Mouse (Mus musculus): ENCODE measurements around the gene Kalrn.

Kalrn gene

GRCm38 (mm10) chr16:34017241-34017640 lies 556.1 kb downstream of the Kalrn start:
- in situ Hi-C loops (cut with MboI; ENCODE audit: low pct_unique_long_range_greater_than_20kb in 1 of 2, low sequenced_read_pairs in 2 of 2, unreplicated experiment in 1 of 2), result no loop called here

GRCm38 (mm10) chr16:34011991-34012845 lies 561.1 kb downstream of the Kalrn start:
- in situ Hi-C loops (cut with MboI; ENCODE audit: low pct_unique_long_range_greater_than_20kb in 1 of 2, low sequenced_read_pairs in 2 of 2, unreplicated experiment in 1 of 2), result no loop called here

GRCm38 (mm10) chr16:34009567-34009966 lies 563.8 kb downstream of the Kalrn start:
- in situ Hi-C loops (cut with MboI; ENCODE audit: low pct_unique_long_range_greater_than_20kb in 1 of 2, low sequenced_read_pairs in 2 of 2, unreplicated experiment in 1 of 2), result no loop called here

- in situ Hi-C loops (cut with MboI; ENCODE audit: low pct_unique_long_range_greater_than_20kb in 1 of 2, low sequenced_read_pairs in 2 of 2, unreplicated experiment in 1 of 2), result no loop called here
Measured at GRCm38 (mm10) chr16:34005986-34006385, 567.3 kb downstream of the Kalrn start.

- in situ Hi-C loops (cut with MboI; ENCODE audit: low pct_unique_long_range_greater_than_20kb in 1 of 2, low sequenced_read_pairs in 2 of 2, unreplicated experiment in 1 of 2), result no loop called here
Measured at GRCm38 (mm10) chr16:34004128-34004578, 569.2 kb downstream of the Kalrn start.

- in situ Hi-C loops (cut with MboI; ENCODE audit: low pct_unique_long_range_greater_than_20kb in 1 of 2, low sequenced_read_pairs in 2 of 2, unreplicated experiment in 1 of 2), result no loop called here
Measured at GRCm38 (mm10) chr16:34003566-34004127, 569.7 kb downstream of the Kalrn start.

- in situ Hi-C loops (cut with MboI; ENCODE audit: low pct_unique_long_range_greater_than_20kb in 1 of 2, low sequenced_read_pairs in 2 of 2, unreplicated experiment in 1 of 2), result no loop called here
Measured at GRCm38 (mm10) chr16:34000715-34001114, 572.6 kb downstream of the Kalrn start.

- in situ Hi-C loops (cut with MboI; ENCODE audit: low pct_unique_long_range_greater_than_20kb in 1 of 2, low sequenced_read_pairs in 2 of 2, unreplicated experiment in 1 of 2), result loop anchor here (10.0 kb wide), 2 partner anchors 105 to 175 kb away; partner anchors contain the start of gene Itgb5 (in 1 of the 2)
Measured at GRCm38 (mm10) chr16:33999388-33999787, 573.9 kb downstream of the Kalrn start.

- in situ Hi-C loops (cut with MboI; ENCODE audit: low pct_unique_long_range_greater_than_20kb in 1 of 2, low sequenced_read_pairs in 2 of 2, unreplicated experiment in 1 of 2), result loop anchor here (10.0 kb wide), 2 partner anchors 107 to 173 kb away; partner anchors contain the start of gene Itgb5 (in 1 of the 2)
Measured at GRCm38 (mm10) chr16:33998011-33998410, 575.3 kb downstream of the Kalrn start.

GRCm38 (mm10) chr16:33996030-33996429 lies 577.3 kb downstream of the Kalrn start:
- in situ Hi-C loops (cut with MboI; ENCODE audit: low pct_unique_long_range_greater_than_20kb in 1 of 2, low sequenced_read_pairs in 2 of 2, unreplicated experiment in 1 of 2), result loop anchor here (10.0 kb wide), 2 partner anchors 109 to 171 kb away; partner anchors contain the start of gene Itgb5 (in 1 of the 2)

GRCm38 (mm10) chr16:33995496-33995895 lies 577.8 kb downstream of the Kalrn start:
- in situ Hi-C loops (cut with MboI; ENCODE audit: low pct_unique_long_range_greater_than_20kb in 1 of 2, low sequenced_read_pairs in 2 of 2, unreplicated experiment in 1 of 2), result loop anchor here (10.0 kb wide), 2 partner anchors 109 to 171 kb away; partner anchors contain the start of gene Itgb5 (in 1 of the 2)

- in situ Hi-C loops (cut with MboI; ENCODE audit: low pct_unique_long_range_greater_than_20kb in 1 of 2, low sequenced_read_pairs in 2 of 2, unreplicated experiment in 1 of 2), result loop anchor here (5.0 to 10.0 kb wide), 3 partner anchors 110 to 170 kb away; partner anchors contain the start of gene Itgb5 (in 1 of the 2)
Measured at GRCm38 (mm10) chr16:33994321-33994720, 579.0 kb downstream of the Kalrn start.

GRCm38 (mm10) chr16:33990712-33991111 lies 582.6 kb downstream of the Kalrn start:
- in situ Hi-C loops (cut with MboI; ENCODE audit: low pct_unique_long_range_greater_than_20kb in 1 of 2, low sequenced_read_pairs in 2 of 2, unreplicated experiment in 1 of 2), result loop anchor here (5.0 to 10.0 kb wide), 3 partner anchors 114 to 166 kb away; partner anchors contain the start of gene Itgb5 (in 1 of the 2)

GRCm38 (mm10) chr16:33989106-33989505 lies 584.2 kb downstream of the Kalrn start:
- in situ Hi-C loops (cut with MboI; ENCODE audit: low pct_unique_long_range_greater_than_20kb in 1 of 2, low sequenced_read_pairs in 2 of 2, unreplicated experiment in 1 of 2), result no loop called here

- in situ Hi-C loops (cut with MboI; ENCODE audit: low pct_unique_long_range_greater_than_20kb in 1 of 2, low sequenced_read_pairs in 2 of 2, unreplicated experiment in 1 of 2), result no loop called here
Measured at GRCm38 (mm10) chr16:33988358-33989012, 584.8 kb downstream of the Kalrn start.

- in situ Hi-C loops (cut with MboI; ENCODE audit: low pct_unique_long_range_greater_than_20kb in 1 of 2, low sequenced_read_pairs in 2 of 2, unreplicated experiment in 1 of 2), result no loop called here
Measured at GRCm38 (mm10) chr16:33986993-33987392, 586.3 kb downstream of the Kalrn start.

- in situ Hi-C loops (cut with MboI; ENCODE audit: low pct_unique_long_range_greater_than_20kb in 1 of 2, low sequenced_read_pairs in 2 of 2, unreplicated experiment in 1 of 2), result no loop called here
Measured at GRCm38 (mm10) chr16:33985372-33985771, 588.0 kb downstream of the Kalrn start.

- in situ Hi-C loops (cut with MboI; ENCODE audit: low pct_unique_long_range_greater_than_20kb in 1 of 2, low sequenced_read_pairs in 2 of 2, unreplicated experiment in 1 of 2), result no loop called here
Measured at GRCm38 (mm10) chr16:33983712-33984111, 589.6 kb downstream of the Kalrn start.

- in situ Hi-C loops (cut with MboI; ENCODE audit: low pct_unique_long_range_greater_than_20kb in 1 of 2, low sequenced_read_pairs in 2 of 2, unreplicated experiment in 1 of 2), result no loop called here
Measured at GRCm38 (mm10) chr16:33979855-33980254, 593.5 kb downstream of the Kalrn start.

Measured in mouse embryonic stem cell (cell line).